Mouse (Mus musculus) olfactory bulb, adult 2 months (tissue): ENCODE data around the gene Clstn1.

Source experiments
- CTCF ChIP-seq: fragments of 200-500 bp; IDR thresholded peaks from 2 replicates; pipeline ENCODE4 v1.5.1; 2012; ENCODE audit warnings: low read depth, mild to moderate bottlenecking, low read length, moderate library complexity; ENCODE audit not compliant: insufficient read depth
- POLR2A ChIP-seq: fragments of 200-500 bp; IDR thresholded peaks from 2 replicates; pipeline ENCODE4 v1.6.1; 2012; ENCODE audit warnings: mild to moderate bottlenecking, low read depth, low read length, moderate library complexity; ENCODE audit not compliant: insufficient read depth

DNA sequence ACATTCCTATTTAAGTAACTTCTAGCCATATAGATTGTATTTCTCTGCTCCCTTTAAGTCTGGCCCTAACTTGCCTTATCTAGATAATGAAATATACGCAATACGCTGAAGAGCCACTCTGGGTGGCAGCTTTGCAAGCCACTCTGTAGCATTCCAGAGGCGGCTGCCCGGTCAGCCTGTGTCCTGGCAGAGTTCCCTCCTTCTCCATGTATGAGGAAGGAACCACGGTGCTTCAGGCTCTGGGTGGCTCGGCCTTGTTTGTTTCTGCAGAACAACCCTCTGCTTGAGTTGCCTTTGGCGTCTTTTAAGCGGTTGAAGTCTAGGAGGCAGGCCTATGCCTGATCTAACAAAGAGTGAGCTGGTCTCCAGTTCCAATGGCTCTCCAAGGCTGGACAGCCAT, 13.4 kb upstream of the Clstn1 start:
- TF ChIP-seq POLR2A (no peak), CTCF (no peak)
